Mouse (Mus musculus): Measurements from ENCODE around the gene Htra3.

Htra3 gene

DNA sequence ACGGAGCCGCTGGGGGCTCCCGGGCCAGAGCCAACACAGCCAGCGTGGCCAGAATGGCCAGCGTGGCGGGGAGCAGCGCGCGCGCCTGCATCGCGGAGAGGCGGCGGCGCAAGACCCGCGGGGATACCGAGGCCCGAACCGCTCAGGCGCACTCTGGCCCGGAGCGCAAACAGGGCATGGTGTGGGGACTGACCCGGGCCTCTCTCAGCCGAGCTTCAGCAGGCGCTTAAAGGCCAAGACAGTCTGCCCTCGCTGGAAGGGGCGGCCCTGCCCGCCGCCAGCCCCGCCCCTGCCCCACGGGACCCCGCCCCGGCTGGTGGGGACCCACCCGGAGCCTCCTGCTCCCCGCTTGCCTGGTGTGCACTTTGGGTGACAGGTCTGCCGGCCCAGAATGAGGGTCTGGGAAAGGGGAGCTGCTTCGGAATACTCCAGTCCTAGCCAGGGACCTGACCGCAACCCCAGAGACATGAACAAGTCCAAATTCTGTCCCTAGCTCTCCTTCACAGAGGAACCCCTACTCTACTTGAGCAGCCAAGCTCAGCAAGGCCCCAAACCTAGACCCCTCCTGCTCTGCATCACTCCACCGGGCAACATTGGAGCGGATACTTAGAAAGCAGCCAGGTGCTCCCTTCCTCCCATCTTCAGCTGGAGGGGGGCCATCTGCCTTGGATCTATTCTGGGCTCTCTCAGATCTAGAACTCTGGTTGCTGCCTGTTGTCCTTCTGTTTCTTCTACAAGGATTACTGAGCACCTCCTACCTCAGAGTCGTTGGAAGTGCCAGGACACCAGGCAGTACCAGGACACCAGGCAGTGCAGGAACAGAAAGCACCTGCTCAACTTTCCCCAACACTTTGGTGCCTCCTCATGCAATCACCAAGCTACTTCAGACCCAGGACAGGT, at the start of gene Htra3:
Gene Htra3 (minus strand): TSS at position 527 of the 900 bp plus-strand sequence.
- no peak for DNase-seq

- peak; percentile 99 for DNase-seq
Measured at GRCm38 (mm10) chr5:35728957-35729460, 49.4 kb upstream of the Htra3 start.

- DNase-seq = no peak
Measured at GRCm38 (mm10) chr5:35728344-35728956, 48.9 kb upstream of the Htra3 start.

DNA sequence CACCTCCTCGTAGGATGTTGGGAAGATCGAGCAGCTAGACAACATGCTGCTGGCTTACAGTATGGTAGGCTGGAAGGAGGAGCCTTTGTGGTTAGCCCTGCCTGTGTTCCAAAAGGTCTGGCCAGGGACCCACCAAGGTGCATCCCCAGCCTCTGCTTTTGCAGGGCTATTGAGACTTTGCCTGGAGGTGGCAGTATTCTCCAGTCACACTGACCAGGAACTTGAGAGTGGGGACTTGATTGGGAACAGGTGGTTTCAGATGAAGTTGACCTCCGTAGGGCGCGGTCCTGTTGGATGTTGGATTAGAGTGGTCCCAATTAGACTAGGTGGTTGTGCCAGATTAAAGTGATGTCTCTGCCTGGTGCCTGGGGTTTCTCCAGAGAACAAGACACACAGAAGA, 47.9 kb upstream of the Htra3 start:
- no peak for DNase-seq

- DNase-seq = no peak
Measured at GRCm38 (mm10) chr5:35725840-35726239, 46.3 kb upstream of the Htra3 start.

DNA sequence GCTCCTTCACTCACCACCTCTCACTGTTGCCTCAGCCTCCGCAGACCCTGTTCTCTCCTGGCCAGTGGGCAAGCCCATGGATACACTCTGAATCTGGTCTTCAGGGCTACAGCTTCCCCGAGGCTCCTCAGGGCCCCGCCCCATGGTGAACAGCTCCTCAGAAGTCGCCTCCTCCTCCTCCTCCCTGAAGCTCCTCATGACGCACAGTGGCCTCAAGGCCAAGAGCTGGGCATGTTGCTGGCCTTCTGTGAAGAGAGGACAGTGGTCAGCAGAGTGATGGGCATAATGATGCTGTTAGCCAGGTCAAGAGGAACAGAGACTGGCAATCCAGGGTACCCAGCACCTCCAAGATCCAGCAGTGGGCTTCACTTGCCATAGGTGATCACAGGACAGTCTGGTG, 44.3 kb upstream of the Htra3 start:
- DNase-seq = no peak

- no peak for DNase-seq
Measured at GRCm38 (mm10) chr5:35722654-35723053, 43.1 kb upstream of the Htra3 start.

DNA sequence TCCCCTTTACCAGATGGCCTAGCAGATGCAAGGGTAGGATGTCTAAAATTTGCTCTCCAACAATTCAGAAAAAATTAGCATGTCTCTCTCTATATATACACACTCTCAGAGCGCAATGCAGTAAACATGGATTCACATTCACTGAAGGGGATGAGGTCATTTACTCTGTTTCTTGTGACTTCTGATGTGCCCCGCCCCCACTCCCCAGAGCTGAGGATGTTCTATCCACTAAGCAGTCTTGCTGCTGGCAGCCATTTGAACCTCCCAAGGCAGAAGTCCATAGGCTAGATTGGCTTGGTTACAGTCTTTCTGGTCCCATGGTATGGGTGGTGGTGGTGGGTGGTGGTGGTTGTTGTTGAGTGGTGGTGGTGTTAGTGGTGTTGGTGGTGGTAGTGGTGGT, 42.4 kb upstream of the Htra3 start:
- DNase-seq = no peak

GRCm38 (mm10) chr5:35719880-35720279, 40.3 kb upstream of the Htra3 start:
- DNase-seq = no peak

DNA sequence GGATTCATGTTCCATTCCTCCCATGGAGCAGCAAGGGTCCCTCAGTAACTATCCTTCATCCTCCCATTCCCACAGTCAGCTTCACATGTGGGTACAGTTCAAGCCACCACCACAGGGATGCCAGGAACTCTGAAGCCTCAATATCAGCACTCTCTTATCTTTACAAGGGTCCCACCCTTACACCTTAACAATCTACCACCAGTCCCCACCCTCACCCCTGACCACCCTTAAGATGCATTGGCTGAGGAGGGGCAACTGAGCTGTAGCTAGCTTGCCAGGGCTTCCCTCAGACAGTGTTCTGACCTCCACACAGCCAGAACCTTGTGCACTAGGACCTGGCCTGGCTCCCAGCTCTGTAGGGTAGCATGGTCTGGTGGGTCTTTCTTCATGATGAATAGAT, 39.8 kb upstream of the Htra3 start:
- DNase-seq = no peak

- DNase-seq = no peak
Measured at GRCm38 (mm10) chr5:35718817-35719216, 39.2 kb upstream of the Htra3 start.

DNA sequence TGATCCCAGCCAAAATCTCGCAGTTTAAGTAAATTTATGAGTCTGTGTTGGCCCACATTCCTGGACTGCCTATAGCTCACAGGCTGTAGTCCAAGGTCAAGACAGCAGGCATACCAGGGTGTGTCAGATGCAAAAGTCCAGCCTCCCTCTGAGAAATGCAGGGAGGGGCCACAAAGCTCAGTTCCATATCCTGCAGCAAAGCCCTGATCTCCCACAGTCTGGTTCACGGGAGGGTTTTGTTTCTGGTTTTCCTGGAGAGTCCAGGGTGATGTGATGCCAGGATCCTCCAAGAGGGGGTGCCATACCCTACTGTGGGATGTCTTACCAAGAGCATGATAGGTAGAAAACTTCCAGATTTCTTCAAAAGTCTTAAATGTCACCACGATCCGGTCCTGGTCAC, 38.4 kb upstream of the Htra3 start:
- DNase-seq = peak; percentile 52

GRCm38 (mm10) chr5:35717455-35717854, 37.9 kb upstream of the Htra3 start:
- DNase-seq = no peak

DNA sequence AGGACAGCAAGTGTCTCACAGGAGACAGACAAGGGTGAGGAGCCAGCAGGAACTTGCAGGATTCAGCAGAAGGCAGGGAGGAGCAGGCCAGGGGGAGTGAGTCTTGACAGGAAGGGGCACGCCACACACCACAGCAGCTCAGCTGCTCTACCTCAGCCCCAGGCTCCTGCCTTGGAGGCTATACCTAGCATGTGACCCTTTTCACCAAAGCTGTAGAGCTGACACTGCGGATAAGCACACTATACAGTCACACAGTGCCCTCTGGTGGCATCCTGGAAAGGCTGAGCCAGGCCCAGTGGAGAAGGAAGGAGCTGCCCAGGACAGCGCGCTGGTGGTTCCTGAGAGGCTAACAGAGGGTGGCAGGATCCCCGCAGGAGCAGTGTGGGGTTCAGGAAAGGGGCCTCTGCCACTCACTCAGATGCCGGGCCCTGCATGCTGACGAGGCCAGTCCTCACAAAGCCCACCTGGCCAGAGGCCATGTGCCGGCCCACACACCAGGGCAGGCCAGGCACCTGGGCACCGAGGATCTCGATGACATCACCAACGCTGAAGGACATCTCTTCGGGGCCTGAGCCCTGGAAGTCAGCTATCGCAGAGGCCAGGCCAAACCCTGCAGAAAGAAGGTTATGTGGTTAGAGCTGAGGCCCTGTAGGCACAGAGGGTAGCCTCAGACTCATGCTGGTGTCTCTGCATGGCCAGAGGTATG, 34.2 kb upstream of the Htra3 start:
- DNase-seq = no peak

DNA sequence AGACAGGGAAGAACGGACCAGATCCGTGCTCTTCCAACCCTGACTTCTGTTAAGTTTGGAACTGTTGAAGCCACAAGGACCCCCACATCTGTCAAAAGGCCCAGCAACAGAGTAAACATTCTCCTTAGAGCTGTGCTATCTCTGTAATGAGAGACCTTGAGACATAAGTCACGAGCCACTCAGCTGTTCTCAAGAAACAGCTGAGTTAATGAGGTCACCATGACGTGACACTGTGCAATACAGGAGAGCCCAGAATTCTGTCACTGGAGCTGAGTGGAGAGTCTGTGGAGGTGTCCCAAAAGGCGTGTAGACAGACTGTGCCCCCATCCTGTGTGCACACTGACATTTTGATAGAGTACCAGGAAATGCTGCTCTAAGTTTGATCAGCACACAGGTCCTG, 32.9 kb upstream of the Htra3 start:
- no peak for DNase-seq

DNA sequence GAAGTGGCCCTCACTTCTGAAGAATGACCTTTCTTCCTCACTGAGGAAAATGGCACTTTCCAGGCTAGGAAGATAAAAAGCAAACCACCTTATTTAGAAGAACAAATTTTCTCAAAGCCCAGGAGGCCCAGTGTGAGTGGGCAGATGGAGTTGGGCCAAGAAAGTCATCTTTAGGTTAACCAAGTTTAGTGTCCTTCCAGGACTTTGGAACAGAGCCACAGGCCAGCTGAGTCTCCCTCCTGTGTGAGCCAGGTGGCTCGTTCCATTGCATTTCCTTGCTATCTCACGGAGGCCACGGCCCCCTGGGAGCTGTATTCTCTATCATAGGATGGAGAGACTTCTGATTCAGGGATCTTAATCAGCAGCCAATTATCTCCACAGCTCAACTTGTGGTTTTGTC, 31.3 kb upstream of the Htra3 start:
- no peak for DNase-seq

- no peak for DNase-seq
Measured at GRCm38 (mm10) chr5:35710481-35710880, 30.9 kb upstream of the Htra3 start.

- no peak for DNase-seq
Measured at GRCm38 (mm10) chr5:35705411-35705810, 25.8 kb upstream of the Htra3 start.

GRCm38 (mm10) chr5:35703814-35704213, 24.2 kb upstream of the Htra3 start:
- no peak for DNase-seq

DNA sequence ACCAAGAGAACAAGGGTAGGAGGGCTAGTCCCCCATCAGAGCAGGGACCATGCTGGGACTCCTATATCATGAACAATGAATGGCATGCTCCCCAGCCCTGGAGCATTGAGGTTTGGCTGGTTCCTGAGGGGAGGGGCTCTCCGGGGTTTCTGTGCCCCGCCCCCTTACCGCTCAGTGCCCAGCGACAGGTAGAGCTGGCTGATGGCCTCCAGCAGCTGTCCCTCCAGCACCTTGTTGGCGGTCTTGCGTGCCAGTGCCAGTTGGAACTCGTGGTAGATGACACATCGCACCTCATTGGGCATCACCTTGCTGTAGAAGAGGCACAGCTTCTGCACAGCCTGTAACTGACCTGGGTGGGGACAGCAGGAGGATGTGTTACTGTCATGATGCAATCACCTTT, 23.6 kb upstream of the Htra3 start:
- DNase-seq = no peak

DNA sequence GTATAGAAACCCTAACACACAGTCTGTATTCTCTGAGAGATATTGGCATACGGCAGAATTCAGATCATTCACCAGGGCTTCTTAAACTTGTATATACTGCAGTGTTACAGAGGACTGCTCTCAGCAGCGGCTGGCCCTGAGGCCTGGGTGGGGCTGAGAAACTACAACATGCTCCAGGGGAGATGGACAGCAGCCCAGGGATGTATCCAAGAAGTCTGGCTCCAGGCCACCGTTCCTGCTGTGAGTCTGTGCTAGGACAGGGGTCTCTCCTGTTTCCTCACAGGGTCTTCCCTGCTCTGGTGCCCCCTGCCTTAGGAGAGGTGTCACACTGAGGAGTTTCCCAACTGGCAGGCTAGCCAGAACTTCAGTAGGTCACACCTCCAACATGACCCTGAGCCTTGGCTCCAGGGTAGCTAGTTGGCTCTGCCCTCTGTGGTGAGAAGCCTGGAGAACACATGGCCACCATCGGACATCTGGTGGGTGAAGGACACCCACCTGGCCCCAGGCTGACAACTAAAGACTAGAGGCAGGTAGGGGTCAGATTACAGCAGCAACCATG, 23.1 kb upstream of the Htra3 start:
- DNase-seq = no peak

- peak; percentile 43 for DNase-seq
Measured at GRCm38 (mm10) chr5:35701042-35701441, 21.5 kb upstream of the Htra3 start.

GRCm38 (mm10) chr5:35695815-35696214, 16.2 kb upstream of the Htra3 start:
- peak; percentile 42 for DNase-seq

Data from kidney, adult 11 months (tissue).